Mouse (Mus musculus): Measurements from ENCODE around the gene Pml.
A peak's percentile ranks its signal among the peaks of the same experiment; 100 is the strongest.
"Not testable (repeated sequence)": the region's sequence is repeated elsewhere in the genome, so short reads cannot be mapped to it uniquely, and the experiment has no call there.

Pml gene

DNA sequence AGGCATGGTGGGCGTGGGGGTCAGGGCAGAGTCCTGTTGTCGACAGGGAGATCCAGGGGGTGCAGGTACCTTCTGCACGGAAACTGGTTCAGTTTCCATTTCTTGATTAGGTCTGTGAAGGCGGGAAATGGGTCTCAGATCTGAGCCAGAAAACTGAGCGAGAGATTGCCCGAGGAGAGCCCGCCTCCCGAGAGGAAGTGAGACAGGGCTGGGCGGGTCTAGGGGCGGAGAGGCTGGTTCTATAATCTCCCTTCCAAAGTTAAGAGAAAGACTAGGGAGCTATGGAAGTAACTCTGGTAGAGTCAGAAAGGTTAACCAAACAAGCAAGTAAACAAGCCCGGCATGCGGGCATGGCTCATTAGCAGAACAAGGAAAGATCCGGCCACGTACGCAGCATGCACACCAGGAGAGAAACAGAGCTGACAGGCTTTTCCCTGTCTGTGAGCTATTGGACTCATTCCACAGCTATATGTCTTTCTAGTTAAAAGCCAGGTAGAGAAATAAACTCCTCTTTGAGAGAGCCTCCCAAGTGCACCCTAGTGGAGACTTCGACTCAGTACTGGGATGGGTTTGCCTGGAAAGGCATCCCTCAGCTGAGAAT lies at the start of gene Pml:
Gene Pml, minus strand, starts transcription at position 195 of the 601 bp plus-strand sequence.
- DNase-seq: peak; percentile 56

DNA sequence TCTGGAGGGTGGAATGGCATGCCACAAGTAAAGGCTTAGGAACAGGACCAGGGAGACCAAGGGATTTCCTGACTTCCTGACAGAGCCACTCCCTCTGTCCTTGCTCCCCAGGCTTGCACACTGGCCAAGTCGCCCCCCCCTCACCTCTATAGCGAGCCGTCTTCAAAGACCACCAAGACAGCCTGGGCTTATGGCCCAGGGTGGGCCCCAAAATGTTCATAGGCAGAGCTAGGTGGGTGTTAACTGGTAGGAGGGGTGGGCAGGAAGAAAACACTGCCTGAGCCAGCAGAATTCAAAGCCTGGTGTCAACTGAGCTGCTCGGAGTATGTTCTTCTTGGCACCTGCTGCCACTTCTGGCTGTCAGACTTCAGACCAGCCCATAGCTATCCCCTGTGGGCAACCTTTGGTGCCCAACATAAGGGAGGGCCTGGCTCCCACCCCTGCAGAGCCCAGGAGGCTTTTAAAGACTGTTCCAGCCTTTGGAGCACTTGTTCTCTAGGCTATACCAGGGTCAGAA lies 48.4 kb upstream of the Pml start:
- no peak for DNase-seq

- DNase-seq: no peak
Observed at GRCm38 (mm10) chr9:58297065-58297464, 47.5 kb upstream of the Pml start.

GRCm38 (mm10) chr9:58295766-58296361 lies 46.3 kb upstream of the Pml start:
- DNase-seq: no peak

- no peak for DNase-seq
Observed at GRCm38 (mm10) chr9:58295345-58295744, 45.8 kb upstream of the Pml start.

DNA sequence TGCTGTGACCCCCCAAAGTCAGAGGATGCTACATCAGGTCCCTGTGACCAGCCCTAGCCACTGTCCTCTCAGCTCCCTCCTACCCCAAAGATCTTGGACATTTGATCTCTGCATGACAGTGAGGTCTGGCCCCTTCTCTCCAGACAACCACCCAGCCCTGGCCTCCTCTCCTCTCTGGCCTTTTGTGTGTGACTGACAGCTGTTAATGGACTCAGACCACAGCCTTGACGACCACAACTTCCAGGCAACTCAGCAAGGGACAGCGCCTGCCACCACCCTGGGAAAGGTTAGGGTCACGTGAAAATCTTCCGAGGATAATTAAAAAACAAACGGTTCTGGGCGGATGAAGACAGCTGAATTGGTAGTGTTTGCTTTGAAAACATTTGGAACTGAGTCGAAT lies 44.9 kb upstream of the Pml start:
- no peak for DNase-seq

- no peak for DNase-seq
Observed at GRCm38 (mm10) chr9:58289901-58290300, 40.3 kb upstream of the Pml start.

DNA sequence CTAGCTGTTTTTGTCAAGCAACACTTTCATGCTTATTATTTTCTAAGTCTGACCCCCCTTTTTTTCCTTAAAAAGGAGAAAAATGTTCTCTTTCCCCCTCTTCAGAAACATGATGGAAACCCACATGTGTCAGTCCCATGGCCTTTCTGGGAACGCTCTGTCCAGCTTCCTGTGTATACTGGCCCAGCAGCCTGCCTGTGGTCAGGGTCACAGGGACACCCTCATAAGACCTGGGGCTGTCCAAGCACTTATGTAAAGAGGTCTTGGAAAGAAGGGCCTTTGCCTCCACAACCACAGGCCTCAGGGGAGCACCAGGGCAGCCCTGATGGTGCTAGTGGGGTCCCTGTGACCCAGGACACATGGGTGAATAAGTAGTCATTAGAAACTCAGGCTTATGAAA lies 39.5 kb upstream of the Pml start:
- no peak for DNase-seq

GRCm38 (mm10) chr9:58283431-58283830 lies 33.8 kb upstream of the Pml start:
- DNase-seq: no peak

GRCm38 (mm10) chr9:58281597-58281996 lies 32.0 kb upstream of the Pml start:
- DNase-seq: peak; percentile 29

DNA sequence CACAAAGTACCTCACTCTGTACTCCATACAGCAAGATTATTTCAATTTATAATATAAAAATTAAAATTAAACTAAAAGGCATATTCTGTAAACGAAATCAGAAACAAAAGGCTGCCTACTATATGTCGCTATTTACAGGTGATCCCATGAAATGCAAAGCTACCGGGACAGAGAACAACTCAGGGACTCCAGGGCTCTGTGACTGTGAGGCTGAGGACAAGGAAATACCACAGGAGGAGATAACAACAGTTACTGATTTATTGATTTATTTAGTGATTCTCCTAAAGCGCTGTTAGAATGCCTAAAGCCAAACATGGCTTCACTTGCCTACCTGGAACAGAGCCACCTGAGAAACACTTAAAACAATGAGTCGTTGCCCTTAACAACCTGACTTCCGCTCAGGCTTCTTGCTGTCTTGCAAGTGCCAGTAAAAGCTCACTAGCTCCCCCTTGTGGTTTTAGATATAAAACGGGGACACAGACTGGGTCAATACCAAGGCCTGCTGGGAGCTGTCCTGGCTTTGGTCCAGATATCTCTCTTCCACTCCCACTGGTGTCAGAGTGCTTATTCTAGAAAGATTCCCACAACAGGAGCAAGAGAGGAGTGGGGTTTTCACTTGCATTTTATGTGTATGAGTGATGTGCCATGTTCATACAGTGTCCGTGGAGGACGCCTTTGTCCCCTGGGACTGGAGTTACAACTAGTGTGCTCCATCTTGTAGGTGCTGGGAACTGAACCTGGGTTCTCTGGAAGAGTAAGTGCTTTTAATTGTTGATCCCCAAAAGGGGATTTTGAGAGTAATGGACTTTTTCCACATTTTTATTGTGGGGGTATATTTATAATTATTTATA lies 30.9 kb upstream of the Pml start:
- peak; percentile 61 for DNase-seq

DNA sequence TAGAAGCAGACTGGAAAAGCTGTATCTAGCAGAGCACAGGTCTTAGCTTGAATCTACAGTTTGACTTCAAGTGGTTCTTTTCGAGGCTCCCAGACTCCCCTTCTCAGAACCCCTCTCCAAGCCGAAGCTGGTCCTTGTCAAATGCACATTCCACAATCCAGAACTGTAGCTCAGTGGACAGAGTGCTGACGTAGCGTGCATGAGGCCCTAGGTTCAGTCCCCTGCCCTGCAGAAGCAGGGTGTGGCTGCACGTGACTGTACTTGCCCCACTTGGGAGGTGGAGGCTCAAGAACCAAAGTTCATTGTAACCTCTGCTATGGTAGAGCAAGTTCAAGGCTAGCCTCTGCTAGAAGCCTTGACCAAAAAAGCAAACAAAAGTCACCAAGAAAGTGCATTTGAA lies 30.2 kb upstream of the Pml start:
- DNase-seq: no peak

- DNase-seq: no peak
Observed at GRCm38 (mm10) chr9:58278821-58279723, 29.5 kb upstream of the Pml start.

DNA sequence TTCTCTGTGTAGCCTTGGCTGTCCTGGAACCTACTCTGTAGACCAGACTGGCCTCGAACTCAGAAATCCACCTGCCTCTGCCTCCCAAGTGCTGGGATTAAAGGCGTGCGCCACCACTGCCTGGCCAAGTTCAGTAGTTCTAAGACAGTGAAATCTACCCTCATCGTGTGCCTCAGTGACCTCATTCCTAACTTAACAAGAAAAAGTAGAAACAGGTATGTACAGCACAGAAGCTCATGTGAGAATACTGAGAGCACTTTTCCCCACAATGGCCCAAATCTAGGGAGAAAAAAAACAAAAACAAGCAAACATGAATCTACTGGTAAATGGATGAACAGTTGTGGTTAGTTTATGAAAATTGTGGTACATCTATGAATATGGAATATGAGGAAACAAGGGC lies 28.7 kb upstream of the Pml start:
- no peak for DNase-seq

GRCm38 (mm10) chr9:58276346-58276745 lies 26.8 kb upstream of the Pml start:
- DNase-seq: no peak

DNA sequence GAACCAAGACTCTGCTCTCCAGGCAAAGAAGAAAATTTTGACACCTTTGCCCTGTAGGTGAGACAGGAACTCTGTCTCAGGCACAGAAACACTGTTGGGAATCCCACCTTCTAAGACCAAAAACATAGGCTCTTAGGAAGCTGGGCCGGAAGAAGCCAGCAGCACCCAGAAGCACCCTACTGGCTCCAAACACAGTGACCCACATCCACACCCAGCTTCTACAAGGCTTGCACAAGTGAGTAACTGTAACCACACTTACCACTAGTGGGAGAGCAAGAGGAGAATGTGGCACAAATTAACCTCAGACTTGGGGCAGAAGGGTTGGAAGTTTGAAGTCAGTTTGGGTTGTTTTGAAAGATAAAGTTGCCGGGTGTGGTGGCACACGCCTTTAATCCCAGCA lies 26.2 kb upstream of the Pml start:
- no peak for DNase-seq

GRCm38 (mm10) chr9:58275115-58275774 lies 25.7 kb upstream of the Pml start:
- no peak for DNase-seq

DNA sequence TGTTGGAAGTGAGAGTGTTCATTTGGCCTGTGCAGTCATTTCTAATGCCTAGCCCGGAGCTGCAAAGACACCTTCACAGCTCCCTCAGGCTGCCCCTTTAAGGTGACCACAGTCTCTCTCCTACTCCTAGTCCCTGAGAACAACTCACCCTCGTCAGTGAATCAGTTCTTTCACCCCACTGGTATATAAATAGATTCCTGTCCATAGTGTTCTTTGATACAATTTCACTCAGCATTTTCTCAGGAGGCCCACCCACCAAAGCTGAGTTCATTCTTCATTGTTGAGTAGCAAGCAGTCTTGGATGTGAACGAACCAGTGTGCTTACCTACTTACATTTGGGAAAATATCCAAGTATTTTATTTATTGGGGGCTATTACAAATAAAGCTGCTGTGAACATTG lies 25.0 kb upstream of the Pml start:
- DNase-seq: no peak

DNA sequence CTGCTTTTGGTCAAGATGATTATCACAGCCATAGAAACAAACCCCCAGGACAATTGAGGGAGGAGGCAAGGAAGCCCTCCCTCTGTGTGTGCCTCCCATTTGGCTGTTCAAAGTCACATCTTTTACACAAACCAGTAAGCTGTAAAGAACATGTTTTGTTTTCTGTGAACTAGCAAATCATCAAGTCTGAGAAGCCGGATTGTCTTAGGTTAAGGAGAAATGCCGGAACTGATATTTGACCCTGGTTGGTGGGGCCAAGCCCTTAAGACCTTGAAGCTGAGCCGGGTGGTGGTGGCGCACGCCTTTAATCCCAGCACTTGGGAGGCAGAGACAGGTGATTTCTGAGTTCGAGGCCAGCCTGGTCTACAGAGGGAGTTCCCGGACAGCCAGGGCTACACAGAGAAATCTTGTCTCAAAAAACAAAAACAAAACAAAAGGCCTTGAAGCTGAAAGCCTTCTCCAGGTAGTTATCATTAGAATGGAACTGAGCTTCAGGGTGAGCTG lies 24.6 kb upstream of the Pml start:
- no peak for DNase-seq

DNA sequence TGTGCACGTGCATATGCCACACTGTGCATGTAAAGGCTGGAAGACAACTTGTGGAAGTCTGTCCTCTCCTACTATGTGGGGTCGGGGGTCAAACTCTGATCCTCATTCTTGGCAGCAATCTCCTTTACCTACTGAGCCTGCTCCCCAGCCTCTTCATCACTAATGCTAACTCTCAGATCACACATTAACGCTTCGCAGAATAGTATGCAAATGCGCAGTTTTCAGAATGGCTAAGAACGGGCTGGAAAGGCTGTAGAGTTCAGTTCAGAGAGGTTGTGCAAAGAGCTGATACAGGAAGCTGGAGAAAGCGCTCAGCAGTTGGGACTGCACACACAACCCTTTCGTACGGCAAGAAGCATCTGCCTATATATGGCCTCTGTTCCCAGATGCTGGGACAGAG lies 23.3 kb upstream of the Pml start:
- no peak for DNase-seq

- no peak for DNase-seq
Observed at GRCm38 (mm10) chr9:58272068-58272541, 22.5 kb upstream of the Pml start.

DNA sequence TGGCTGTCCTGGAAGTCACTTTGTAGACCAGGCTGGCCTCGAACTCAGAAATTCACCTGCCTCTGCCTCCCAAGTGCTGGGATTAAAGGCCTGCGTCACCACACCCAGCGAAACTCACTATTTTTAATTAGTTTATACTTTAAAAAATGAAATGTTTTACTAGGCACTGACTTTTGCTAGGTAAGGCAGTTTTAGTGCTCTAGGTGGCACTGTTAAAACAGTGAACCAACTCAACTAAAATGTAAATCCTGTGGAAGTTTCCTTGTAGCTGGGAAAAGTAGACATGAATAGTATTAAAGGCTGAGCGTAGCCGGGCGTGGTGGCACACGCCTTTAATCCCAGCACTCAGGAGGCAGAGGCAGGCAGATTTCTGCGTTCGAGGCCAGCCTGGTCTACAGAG lies 22.0 kb upstream of the Pml start:
- not testable (repeated sequence) for DNase-seq
